In genomic region chr16:66086499-66086898, GRCm38 (mm10) we compare ENCODE assay signal across 9 mouse cellular contexts.
A peak's percentile ranks its signal among the peaks of the same experiment; 100 is the strongest.
DNase-seq lines count a peak whose midpoint lies in the region; ATAC-seq and TF ChIP-seq lines count a peak whose summit lies in the region.
"Had no signal": no experiment of that assay in that cellular context is flagged by ENCODE, and none has a peak within 500 bp of the region (broad histone marks: within the 10 kb centered on the region; RNA-seq: fewer than 3 reads in every experiment).

No protein-coding gene starts in this region.

- H3K27me3 ChIP-seq in liver, postnatal 0 days (ENCODE audit: insufficient read depth, low read length) = no peaks in the 10 kb centered on the region
- H3K27me3 ChIP-seq in liver, embryonic 12.5 days (replicated peaks) = no peaks in the 10 kb centered on the region
- no peaks in the 10 kb centered on the region for H3K27me3 ChIP-seq in forebrain, embryonic 13.5 days

- WGBS in liver, postnatal 0 days (ENCODE audit: insufficient replicate concordance) = 9% methylated on average over 1 of the region's 1 CpGs
- 10% methylated on average over 1 of the region's 1 CpGs for WGBS in liver, embryonic 12.5 days (ENCODE audit: insufficient replicate concordance)
- WGBS in forebrain, embryonic 13.5 days = 18% methylated on average over 1 of the region's 1 CpGs

- no peaks in the 10 kb centered on the region for H3K36me3 ChIP-seq in liver, postnatal 0 days (replicated peaks; ENCODE audit: insufficient read depth, low read length)
- no peaks in the 10 kb centered on the region for H3K36me3 ChIP-seq in liver, embryonic 12.5 days
- H3K36me3 ChIP-seq in forebrain, embryonic 13.5 days (ENCODE audit: poor library complexity, severe bottlenecking) = no peaks in the 10 kb centered on the region

- no peaks in the 10 kb centered on the region for H3K9me3 ChIP-seq in liver, postnatal 0 days (ENCODE audit: low read length)
- no peaks in the 10 kb centered on the region for H3K9me3 ChIP-seq in liver, embryonic 12.5 days (replicated peaks)
- H3K9me3 ChIP-seq in forebrain, embryonic 13.5 days (replicated peaks) = no peaks in the 10 kb centered on the region

- H3K4me1 ChIP-seq in liver, postnatal 0 days (ENCODE audit: insufficient read depth) = no peaks in the 10 kb centered on the region
- no peaks in the 10 kb centered on the region for H3K4me1 ChIP-seq in liver, embryonic 12.5 days
- no peaks in the 10 kb centered on the region for H3K4me1 ChIP-seq in forebrain, embryonic 13.5 days

- H3K9ac ChIP-seq in liver, postnatal 0 days (replicated peaks) = no peak overlapping the region
- H3K9ac ChIP-seq in liver, embryonic 12.5 days = no peak overlapping the region
- no peak overlapping the region for H3K9ac ChIP-seq in forebrain, embryonic 13.5 days

- ATAC-seq in liver, postnatal 0 days = no peak
- ATAC-seq in liver, embryonic 12.5 days = no peak
- ATAC-seq in forebrain, embryonic 13.5 days = peak; percentile 75; the same call in 1 of the 2 replicates

- DNase-seq in liver, postnatal 0 days = no peak
- peak; percentile 20 for DNase-seq in ZHBTc4 (ENCODE audit: low read depth, low spot score)
- peak; percentile 74 for DNase-seq in retina, embryonic 14.5 days (ENCODE audit: low spot score)
- no peak for DNase-seq in adrenal gland, adult 8-10 months
- no peak for DNase-seq in heart, adult 11 months
- DNase-seq: adrenal gland, postnatal 25 days had no signal

- no peak overlapping the region for H3K4me3 ChIP-seq in liver, postnatal 0 days (ENCODE audit: low read depth, low read length)
- no peak overlapping the region for H3K4me3 ChIP-seq in liver, embryonic 12.5 days
- no peak overlapping the region for H3K4me3 ChIP-seq in forebrain, embryonic 13.5 days

- no peak for TF ChIP-seq EP300 in liver, postnatal 0 days (IDR thresholded peaks at IDR 0.05; ENCODE audit: low read depth)

- no peak overlapping the region for H3K4me2 ChIP-seq in liver, postnatal 0 days (ENCODE audit: low read depth, low read length)
- H3K4me2 ChIP-seq in liver, embryonic 12.5 days = no peak overlapping the region
- H3K4me2 ChIP-seq in forebrain, embryonic 13.5 days = no peak overlapping the region

- peak; percentile 35 for TF ChIP-seq CTCF in liver, postnatal 0 days (IDR thresholded peaks at IDR 0.05; ENCODE audit: low read depth)

- H3K27ac ChIP-seq in liver, postnatal 0 days (ENCODE audit: low read depth) = no peak overlapping the region
- no peak overlapping the region for H3K27ac ChIP-seq in liver, embryonic 12.5 days
- no peak overlapping the region for H3K27ac ChIP-seq in forebrain, embryonic 13.5 days
- H3K27ac ChIP-seq: macrophage had no signal

Comparison
In these comparisons a context has a peak if more than half of its experiments do, and no peak if none do; other contexts are left out.
1. DNase-seq: peak in ZHBTc4 (single experiment) and retina, embryonic 14.5 days (single experiment); none in liver, postnatal 0 days (single experiment), adrenal gland, adult 8-10 months (single experiment) and heart, adult 11 months (single experiment).